Comparison of ENCODE assay signal across 8 mouse cellular contexts in the genomic region with DNA sequence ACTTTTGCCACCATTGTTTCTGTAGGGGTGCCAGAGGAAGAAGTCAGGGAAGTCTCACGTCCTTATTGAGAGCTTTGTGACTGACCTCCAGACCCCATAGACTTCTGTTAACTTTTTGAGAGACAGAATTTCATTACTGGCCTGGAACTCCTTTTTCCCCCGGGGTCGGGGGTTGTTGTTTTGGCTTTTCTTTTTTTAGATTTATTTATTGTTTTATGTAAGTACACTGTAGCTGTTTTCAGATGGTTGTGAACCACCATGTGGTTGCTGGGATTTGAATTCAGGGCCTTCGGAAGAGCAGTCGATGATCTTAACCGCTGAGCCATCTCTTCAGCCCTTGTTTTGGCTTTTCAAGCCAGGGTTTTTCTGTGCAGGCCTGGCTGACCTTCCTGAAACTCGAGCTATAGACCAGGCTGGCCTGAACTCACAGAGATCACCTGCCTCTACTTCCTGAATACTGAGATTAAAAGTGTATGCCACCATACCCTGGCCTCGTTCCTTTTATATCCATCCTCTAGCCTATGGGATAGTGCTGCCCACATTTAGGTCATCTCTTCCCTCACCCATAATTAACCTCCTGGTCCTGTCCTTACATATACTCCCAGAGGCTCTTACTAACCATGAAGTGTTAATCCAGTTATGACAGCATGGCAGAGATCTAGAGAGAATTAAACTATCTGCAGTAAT. TPM values are rescaled to one million over a fixed set of nuclear protein-coding genes. Genes with fewer than 3 reads are reported as not detected.
DNase-seq lines count a peak whose midpoint lies in the region; ATAC-seq lines count a peak whose summit lies in the region.

No protein-coding gene starts in this region.

- H3K9ac ChIP-seq in limb, embryonic 12.5 days (replicated peaks) = peak overlapping the region; percentile 44
- H3K9ac ChIP-seq in stomach, embryonic 16.5 days (ENCODE audit: low read length) = peak overlapping the region; percentile 75

- H3K9me3 ChIP-seq in erythroblast, embryonic 14.5 days (ENCODE audit: control insufficient read depth, low read length) = peaks cover 12% of the 10 kb centered on the region
- H3K9me3 ChIP-seq in limb, embryonic 12.5 days = no peaks in the 10 kb centered on the region
- H3K9me3 ChIP-seq in stomach, embryonic 16.5 days (replicated peaks; ENCODE audit: control insufficient read depth, low read length) = no peaks in the 10 kb centered on the region

- peak overlapping the region; percentile 100 for H3K4me3 ChIP-seq in erythroblast, embryonic 14.5 days (replicated peaks)
- H3K4me3 ChIP-seq in limb, embryonic 12.5 days (replicated peaks) = peak overlapping the region; percentile 99
- H3K4me3 ChIP-seq in stomach, embryonic 16.5 days (replicated peaks; ENCODE audit: low read length) = peak overlapping the region; percentile 98

- H3K36me3 ChIP-seq in erythroblast, embryonic 14.5 days (ENCODE audit: control insufficient read depth) = peaks cover 50% of the 10 kb centered on the region
- peaks cover 29% of the 10 kb centered on the region for H3K36me3 ChIP-seq in limb, embryonic 12.5 days
- H3K36me3 ChIP-seq in stomach, embryonic 16.5 days (ENCODE audit: control insufficient read depth, insufficient read depth, low read length) = 0 out of 2 replicates have a peak, but pooled peaks cover 3% of the 10 kb centered on the region

- H3K4me2 ChIP-seq in limb, embryonic 12.5 days = peak overlapping the region; percentile 54
- H3K4me2 ChIP-seq in stomach, embryonic 16.5 days (ENCODE audit: low read depth, low read length) = peak overlapping the region; percentile 66

- H3K4me1 ChIP-seq in erythroblast, embryonic 14.5 days (ENCODE audit: control insufficient read depth) = peaks cover 34% of the 10 kb centered on the region
- peaks cover 22% of the 10 kb centered on the region for H3K4me1 ChIP-seq in limb, embryonic 12.5 days (replicated peaks)
- H3K4me1 ChIP-seq in stomach, embryonic 16.5 days (ENCODE audit: control insufficient read depth, insufficient read depth, low read length) = peaks cover 18% of the 10 kb centered on the region

- H3K27me3 ChIP-seq in erythroblast, embryonic 14.5 days (ENCODE audit: control insufficient read depth) = no peaks in the 10 kb centered on the region
- no peaks in the 10 kb centered on the region for H3K27me3 ChIP-seq in limb, embryonic 12.5 days
- no peaks in the 10 kb centered on the region for H3K27me3 ChIP-seq in stomach, embryonic 16.5 days (ENCODE audit: control insufficient read depth, insufficient read depth, low read length)

- 30% methylated on average over 8 of the region's 8 CpGs for WGBS in limb, embryonic 12.5 days
- WGBS in stomach, embryonic 16.5 days = 21% methylated on average over 8 of the region's 8 CpGs

- peak overlapping the region; percentile 89 for H3K27ac ChIP-seq in limb, embryonic 12.5 days
- peak overlapping the region; percentile 88 for H3K27ac ChIP-seq in stomach, embryonic 16.5 days (ENCODE audit: low read length)

- ATAC-seq in erythroblast, adult 5-6 weeks (replicated peaks; ENCODE audit: low FRiP score, poor library complexity, severe bottlenecking) = no peak
- no peak for ATAC-seq in limb, embryonic 12.5 days (ENCODE audit: insufficient number of reproducible peaks, insufficient read depth, low FRiP score, low TSS enrichment, low read depth)
- no peak for ATAC-seq in stomach, embryonic 16.5 days (ENCODE audit: insufficient read depth, low FRiP score)
- no peak for ATAC-seq in granulocyte monocyte progenitor cell, adult 5-6 weeks (replicated peaks; ENCODE audit: poor library complexity, severe bottlenecking)

- DNase-seq in spleen, postnatal 10 days (ENCODE audit: low spot score in 2 of 2) = peak; percentile 30 to 47
- DNase-seq in spleen, postnatal 36 days (ENCODE audit: low spot score in 2 of 2) = no peak
- DNase-seq in adrenal gland, postnatal 4 days (ENCODE audit: low spot score in 2 of 2) = no peak

RNA-seq across cellular contexts. Expression of a gene that starts 0.9 kb away (rescaled TPM):
- polyA plus RNA-seq in erythroblast, embryonic 14.5 days (2012) = 142 and 163 TPM in 2 replicates
- 167 and 232 TPM in 2 replicates for total RNA-seq in erythroblast, adult 5-6 weeks (2015; ENCODE audit: low replicate concordance)
- total RNA-seq in erythroblast, adult 5-6 weeks (2017; ENCODE audit: low replicate concordance) = 97.4 and 134 TPM in 2 replicates
- polyA plus RNA-seq in limb, embryonic 12.5 days (2016; fragmentation: Nextera tagmentation; extraction: Ambion mirVana) = 437 and 457 TPM in 2 replicates
- polyA plus RNA-seq in stomach, embryonic 16.5 days (2015; fragmentation: Nextera tagmentation; extraction: Ambion mirVana) = 204 and 212 TPM in 2 replicates
- 100 to 1,000 TPM; 140 to 156 TPM for total RNA-seq in adrenal gland, postnatal 4 days (2021)
- 236 and 240 TPM in 2 replicates for total RNA-seq in granulocyte monocyte progenitor cell, adult 5-6 weeks (2014; fragmentation: Nextera tagmentation)
- 230 and 245 TPM in 2 replicates for total RNA-seq in granulocyte monocyte progenitor cell, adult 5-6 weeks (2017)

RNA-seq across cellular contexts. Expression of a gene that starts 20.6 kb away (rescaled TPM):
- polyA plus RNA-seq in erythroblast, embryonic 14.5 days (2012) = 1,289 and 1,793 TPM in 2 replicates
- total RNA-seq in erythroblast, adult 5-6 weeks (2015; ENCODE audit: low replicate concordance) = 304 and 336 TPM in 2 replicates
- total RNA-seq in erythroblast, adult 5-6 weeks (2017; ENCODE audit: low replicate concordance) = 65.4 and 203 TPM in 2 replicates
- 396 and 399 TPM in 2 replicates for polyA plus RNA-seq in limb, embryonic 12.5 days (2016; fragmentation: Nextera tagmentation; extraction: Ambion mirVana)
- 255 and 322 TPM in 2 replicates for polyA plus RNA-seq in stomach, embryonic 16.5 days (2015; fragmentation: Nextera tagmentation; extraction: Ambion mirVana)
- total RNA-seq in adrenal gland, postnatal 4 days (2021) = 1,000 to 10,000 TPM; 1,263 to 1,302 TPM
- total RNA-seq in granulocyte monocyte progenitor cell, adult 5-6 weeks (2014; fragmentation: Nextera tagmentation) = 1,827 and 2,944 TPM in 2 replicates
- 828 and 1,139 TPM in 2 replicates for total RNA-seq in granulocyte monocyte progenitor cell, adult 5-6 weeks (2017)

RNA-seq across cellular contexts. Expression of a gene that starts 23.8 kb away (rescaled TPM):
- polyA plus RNA-seq in erythroblast, embryonic 14.5 days (2012) = 6.1 and 6.2 TPM in 2 replicates
- 4.0 and 7.5 TPM in 2 replicates for total RNA-seq in erythroblast, adult 5-6 weeks (2015; ENCODE audit: low replicate concordance)
- 0.17 and 1.1 TPM in 2 replicates for total RNA-seq in erythroblast, adult 5-6 weeks (2017; ENCODE audit: low replicate concordance)
- polyA plus RNA-seq in limb, embryonic 12.5 days (2016; fragmentation: Nextera tagmentation; extraction: Ambion mirVana) = 6.5 and 6.8 TPM in 2 replicates
- 21.2 and 21.7 TPM in 2 replicates for polyA plus RNA-seq in stomach, embryonic 16.5 days (2015; fragmentation: Nextera tagmentation; extraction: Ambion mirVana)
- total RNA-seq in adrenal gland, postnatal 4 days (2021) = 1 to 10 TPM; 7.1 to 9.0 TPM
- total RNA-seq in granulocyte monocyte progenitor cell, adult 5-6 weeks (2014; fragmentation: Nextera tagmentation) = 3.2 and 6.2 TPM in 2 replicates
- total RNA-seq in granulocyte monocyte progenitor cell, adult 5-6 weeks (2017) = 4.6 and 7.6 TPM in 2 replicates

RNA-seq across cellular contexts. Expression of a gene that starts 30.5 kb away (rescaled TPM):
- not detected in 2 replicates for polyA plus RNA-seq in erythroblast, embryonic 14.5 days (2012)
- total RNA-seq in erythroblast, adult 5-6 weeks (2015; ENCODE audit: low replicate concordance) = not detected in 2 replicates
- not detected in 2 replicates for total RNA-seq in erythroblast, adult 5-6 weeks (2017; ENCODE audit: low replicate concordance)
- polyA plus RNA-seq in limb, embryonic 12.5 days (2016; fragmentation: Nextera tagmentation; extraction: Ambion mirVana) = 0.54 TPM in 1 of 2 replicates, not detected in the other
- 0.72 and 0.79 TPM in 2 replicates for polyA plus RNA-seq in stomach, embryonic 16.5 days (2015; fragmentation: Nextera tagmentation; extraction: Ambion mirVana)
- not detected for total RNA-seq in adrenal gland, postnatal 4 days (2021)
- not detected in 2 replicates for total RNA-seq in granulocyte monocyte progenitor cell, adult 5-6 weeks (2014; fragmentation: Nextera tagmentation)
- not detected in 2 replicates for total RNA-seq in granulocyte monocyte progenitor cell, adult 5-6 weeks (2017)

RNA-seq across cellular contexts. Expression of a gene that starts 30.6 kb away (rescaled TPM):
- polyA plus RNA-seq in erythroblast, embryonic 14.5 days (2012) = not detected in 2 replicates
- not detected in 2 replicates for total RNA-seq in erythroblast, adult 5-6 weeks (2015; ENCODE audit: low replicate concordance)
- not detected in 2 replicates for total RNA-seq in erythroblast, adult 5-6 weeks (2017; ENCODE audit: low replicate concordance)
- polyA plus RNA-seq in limb, embryonic 12.5 days (2016; fragmentation: Nextera tagmentation; extraction: Ambion mirVana) = not detected in 2 replicates
- 0.22 and 0.26 TPM in 2 replicates for polyA plus RNA-seq in stomach, embryonic 16.5 days (2015; fragmentation: Nextera tagmentation; extraction: Ambion mirVana)
- under 1 TPM; 0.14 to 0.31 TPM for total RNA-seq in adrenal gland, postnatal 4 days (2021)
- not detected in 2 replicates for total RNA-seq in granulocyte monocyte progenitor cell, adult 5-6 weeks (2014; fragmentation: Nextera tagmentation)
- total RNA-seq in granulocyte monocyte progenitor cell, adult 5-6 weeks (2017) = not detected in 2 replicates

Comparison
In these comparisons a context has a peak if more than half of its experiments do, and no peak if none do; other contexts are left out.
1. DNase-seq: peak in spleen, postnatal 10 days (2 of 2); none in spleen, postnatal 36 days (0 of 2) and adrenal gland, postnatal 4 days (0 of 2).
2. Peak in every context shown above with its lines, with median percentiles within 50 percentile points of each other: H3K4me3 ChIP-seq.